Mouse (Mus musculus) olfactory bulb, adult 2 months (tissue): ENCODE data around the gene Zmym6.

Experiments
- CTCF ChIP-seq: fragments of 200-500 bp; IDR thresholded peaks from 2 replicates; pipeline ENCODE4 v1.5.1; 2012; ENCODE audit warnings: low read depth, mild to moderate bottlenecking, low read length, moderate library complexity; ENCODE audit not compliant: insufficient read depth
- POLR2A ChIP-seq: fragments of 200-500 bp; IDR thresholded peaks from 2 replicates; pipeline ENCODE4 v1.6.1; 2012; ENCODE audit warnings: mild to moderate bottlenecking, low read depth, low read length, moderate library complexity; ENCODE audit not compliant: insufficient read depth

DNA sequence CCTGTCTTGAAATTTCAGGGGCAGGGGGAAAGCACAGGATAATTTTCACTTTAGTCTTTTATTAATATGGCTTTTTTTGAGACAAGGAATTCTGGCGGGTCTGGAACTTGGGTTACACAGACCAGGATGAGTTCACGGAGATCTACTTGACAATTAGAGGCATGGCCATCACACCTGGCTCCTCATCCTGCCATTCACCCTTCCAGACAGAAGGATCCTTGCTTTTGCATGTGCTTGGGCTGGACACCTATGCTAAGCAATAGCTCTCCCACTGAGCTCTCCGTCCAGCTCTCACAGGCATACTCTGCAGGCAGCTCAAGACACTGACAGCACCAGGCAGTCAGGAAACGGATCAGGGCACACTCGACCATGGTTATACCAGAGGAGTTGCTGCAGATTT is 24.1 kb upstream of the Zmym6 start:
- TF ChIP-seq CTCF (no peak), POLR2A (no peak)
